Mouse (Mus musculus) heart, postnatal 0 days (tissue): ENCODE measurements at regions not wholly inside any gene's neighbourhood (a gene's known extent, or its start where the extent isn't known, plus 50 kb on each side); places are given as distances from the start of the nearest gene placed in this dataset.

Experiments used
- ATAC-seq: fragments of 200-750 bp; cut with Nextera tagmentation; 2 replicates; pipeline ENCODE4 v1.8.0; 2017; ENCODE audit warnings: low read depth, moderate number of reproducible peaks, moderate library complexity; ENCODE audit not compliant: insufficient read depth
- DNase-seq: peaks from one replicate; pipeline ENCODE4 v3.0.0-alpha.2; 2016; ENCODE audit warnings: low spot score
- H3K27ac ChIP-seq: fragments of 300-500 bp; sonication (generic); 2 replicates; pipeline ENCODE4 v1.5.1; 2014; ENCODE audit warnings: low read depth, mild to moderate bottlenecking
- H3K27me3 ChIP-seq: fragments of 300-500 bp; sonication (generic); 2 replicates; pipeline ENCODE4 v1.6.1; 2014; ENCODE audit warnings: low read length, mixed read lengths; ENCODE audit not compliant: control insufficient read depth, insufficient read depth
- H3K36me3 ChIP-seq: fragments of 300-500 bp; sonication (generic); replicated peaks from 2 replicates; pipeline ENCODE4 v1.6.1; 2014; ENCODE audit warnings: low read length, mixed read lengths; ENCODE audit not compliant: control insufficient read depth, insufficient read depth
- H3K4me1 ChIP-seq: fragments of 300-500 bp; sonication (generic); 2 replicates; pipeline ENCODE4 v1.6.1; 2014; ENCODE audit warnings: antibody characterized with exemption; ENCODE audit not compliant: control insufficient read depth, insufficient read depth
- H3K4me2 ChIP-seq: fragments of 300-500 bp; sonication (generic); 2 replicates; pipeline ENCODE4 v1.6.1; 2014; ENCODE audit warnings: low read depth, mild to moderate bottlenecking, low read length, moderate library complexity
- H3K4me3 ChIP-seq: fragments of 300-500 bp; sonication (generic); 2 replicates; pipeline ENCODE4 v1.5.1; 2014; ENCODE audit warnings: low read depth, low read length
- H3K9ac ChIP-seq: fragments of 300-500 bp; sonication (generic); replicated peaks from 2 replicates; pipeline ENCODE4 v1.6.1; 2014; ENCODE audit warnings: low read depth, low read length, mixed read lengths
- H3K9me3 ChIP-seq: fragments of 300-500 bp; sonication (generic); replicated peaks from 2 replicates; pipeline ENCODE4 v1.6.1; 2016; ENCODE audit warnings: low read length; ENCODE audit not compliant: control insufficient read depth
- CTCF ChIP-seq: IDR thresholded peaks from 2 replicates; pipeline ENCODE4 v1.5.1; 2016; ENCODE audit warnings: antibody characterized with exemption, control low read depth, low read depth
- EP300 ChIP-seq: IDR thresholded peaks from 2 replicates; pipeline ENCODE4 v1.6.1; 2016; ENCODE audit warnings: antibody characterized with exemption, low read depth
- WGBS: fragments of 180-500 bp; shearing (Covaris S2); extraction: QIAGEN DNeasy Blood & Tissue Kit; methylation state at CpG from one replicate; pipeline ENCODE4 v1.1.7; 2014; 5-methylcytosine and 5-hydroxymethylcytosine counted together

DNA sequence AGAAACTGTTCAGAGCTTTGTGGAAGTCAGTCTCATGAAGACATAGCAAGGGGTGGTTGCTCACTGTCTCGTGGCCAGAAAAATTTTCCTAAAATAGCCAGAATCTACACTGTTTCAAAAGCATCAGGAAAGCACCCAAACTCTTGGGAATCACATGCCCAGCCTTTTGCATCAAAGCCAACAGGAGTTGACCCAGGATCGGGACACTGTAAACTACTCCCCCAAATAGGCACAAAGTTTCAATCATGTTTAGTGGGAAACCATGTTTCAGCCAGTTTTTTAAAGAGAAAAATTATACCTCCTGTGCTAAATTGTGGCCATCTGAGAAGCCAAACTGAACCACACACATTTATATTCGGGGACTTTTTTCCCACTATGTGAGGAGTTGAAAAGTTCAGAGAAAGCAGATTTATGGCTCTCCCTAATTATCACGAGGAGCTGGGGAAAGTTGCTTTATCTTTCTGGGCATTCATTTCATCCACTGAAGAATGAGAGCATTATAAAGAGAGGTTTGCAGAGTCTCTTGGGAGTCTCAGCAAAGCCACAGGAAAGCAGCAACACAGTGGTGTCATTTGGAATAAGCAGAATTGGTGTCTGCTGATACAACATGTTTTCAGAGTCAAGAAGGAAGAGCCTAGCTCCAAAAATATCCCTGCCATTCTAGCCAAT is 136.5 kb upstream of the Slc44a1 start:
- DNase-seq (no peak), ATAC-seq (no peak)
- H3K27ac ChIP-seq: no peak overlapping the region
- H3K9ac ChIP-seq: no peak overlapping the region
- TF ChIP-seq EP300 (no peak), CTCF (no peak)
- peaks cover 5% of the 10 kb centered on the region; the same call in 1 of the 2 replicates for H3K4me1 ChIP-seq
- H3K9me3 ChIP-seq: no peaks in the 10 kb centered on the region
- no peak overlapping the region for H3K4me2 ChIP-seq
- H3K27me3 ChIP-seq: no peaks in the 10 kb centered on the region
- H3K36me3 ChIP-seq: no peaks in the 10 kb centered on the region
- 46% methylated on average over 4 of the region's 4 CpGs for WGBS
- no peak overlapping the region for H3K4me3 ChIP-seq

DNA sequence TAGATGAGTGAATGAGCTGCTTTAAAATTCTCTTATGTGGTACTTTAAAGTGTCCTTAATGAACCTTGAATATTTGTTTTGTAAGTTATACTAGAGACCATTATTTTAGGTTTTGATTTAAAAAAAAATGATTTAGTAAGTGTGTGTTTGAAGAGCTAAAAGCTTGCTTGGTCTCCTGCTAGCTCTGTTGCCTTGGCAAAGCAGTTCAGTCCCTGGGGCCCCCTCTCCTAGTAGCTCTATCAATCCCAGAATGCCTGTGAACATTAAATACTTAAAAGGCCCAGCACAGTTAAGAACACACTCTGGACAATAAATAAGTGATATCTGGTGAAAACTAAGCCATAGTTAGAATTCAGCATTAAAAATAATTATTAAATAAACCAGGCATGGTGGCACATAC is 138.3 kb upstream of the Abca1 start:
- Histone ChIP-seq H3K9me3 (no peaks in the 10 kb centered on the region), H3K4me1 (no peaks in the 10 kb centered on the region), H3K27me3 (no peaks in the 10 kb centered on the region), H3K36me3 (no peaks in the 10 kb centered on the region), H3K4me2 (no peak overlapping the region), H3K27ac (no peak overlapping the region), H3K4me3 (no peak overlapping the region), H3K9ac (no peak overlapping the region)
- ATAC-seq (no peak), DNase-seq (no peak)
- TF ChIP-seq CTCF (no peak), EP300 (no peak)

DNA sequence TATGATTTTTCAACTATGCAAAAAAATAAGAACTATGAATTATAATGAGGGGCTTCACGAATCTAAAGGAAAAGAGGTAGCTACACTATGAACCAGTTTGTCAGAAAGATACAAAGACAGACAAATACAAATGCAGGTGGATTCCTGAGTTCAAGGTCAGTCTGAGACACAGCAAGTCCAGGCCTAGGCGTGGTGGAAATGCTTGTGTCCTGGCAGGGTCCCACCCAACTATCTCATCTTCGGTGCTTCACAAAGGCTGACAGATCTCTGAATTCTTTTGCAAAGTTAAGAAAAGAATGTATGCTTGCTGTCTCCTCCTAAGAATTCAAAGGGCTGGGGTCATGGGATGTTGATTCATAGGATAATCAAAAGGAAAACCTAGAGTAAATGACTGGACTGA is 132.9 kb upstream of the Abca1 start:
- no peak overlapping the region for H3K4me3 ChIP-seq
- no peaks in the 10 kb centered on the region for H3K36me3 ChIP-seq
- H3K9me3 ChIP-seq: no peaks in the 10 kb centered on the region
- H3K27ac ChIP-seq: no peak overlapping the region
- ATAC-seq (no peak), DNase-seq (no peak)
- H3K27me3 ChIP-seq: no peaks in the 10 kb centered on the region
- 82% methylated on average over 3 of the region's 3 CpGs for WGBS
- TF ChIP-seq CTCF (no peak), EP300 (no peak)
- H3K4me1 ChIP-seq: no peaks in the 10 kb centered on the region
- H3K4me2 ChIP-seq: no peak overlapping the region
- no peak overlapping the region for H3K9ac ChIP-seq

DNA sequence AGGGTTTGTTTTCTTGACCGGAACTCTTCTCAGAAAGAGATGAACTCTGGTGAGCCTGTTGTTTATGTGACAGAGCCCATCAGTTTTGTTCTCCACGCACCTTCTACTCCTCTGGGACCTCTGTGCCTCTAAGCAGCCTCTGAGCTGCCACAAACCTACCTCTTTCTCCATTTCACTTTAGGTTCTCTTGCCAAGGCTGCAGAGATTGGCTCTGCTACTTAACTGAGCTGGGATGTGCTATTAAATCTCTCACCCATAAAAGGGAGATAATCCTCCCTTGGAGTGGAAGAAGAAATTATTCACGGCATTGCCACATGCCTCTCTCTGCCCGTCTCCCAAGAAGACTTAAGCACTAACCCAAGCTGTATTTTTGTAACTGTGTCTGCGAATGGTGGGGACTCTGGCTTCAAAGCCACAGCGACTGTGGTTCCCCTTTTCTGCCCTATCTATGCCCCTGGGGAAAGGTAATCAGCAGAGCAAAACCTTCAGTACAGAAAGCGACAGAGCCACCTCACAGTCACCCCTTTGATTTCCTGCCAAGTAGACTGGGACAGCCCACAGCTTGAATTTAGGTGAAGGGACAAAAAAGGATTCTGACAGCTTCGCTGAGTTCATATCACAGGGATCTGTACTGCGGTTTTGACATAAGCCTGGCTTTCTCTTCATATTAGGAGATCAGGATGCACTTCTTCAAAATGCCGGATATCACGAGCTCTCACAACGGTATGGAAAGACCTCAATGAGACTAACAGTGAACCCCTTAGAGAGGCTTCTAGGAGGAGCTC is 118.2 kb upstream of the Abca1 start:
- ATAC-seq (no peak), DNase-seq (no peak)
- Histone ChIP-seq H3K4me3 (no peak overlapping the region), H3K27ac (no peak overlapping the region), H3K4me2 (peak overlapping the region; percentile 39; the same call in 1 of the 2 replicates), H3K9ac (no peak overlapping the region), H3K9me3 (no peaks in the 10 kb centered on the region), H3K4me1 (peaks cover 7% of the 10 kb centered on the region; the same call in 1 of the 2 replicates), H3K36me3 (no peaks in the 10 kb centered on the region), H3K27me3 (no peaks in the 10 kb centered on the region)
- 38% methylated on average over 12 of the region's 12 CpGs for WGBS
- no peak for TF ChIP-seq CTCF
- TF ChIP-seq EP300: no peak

DNA sequence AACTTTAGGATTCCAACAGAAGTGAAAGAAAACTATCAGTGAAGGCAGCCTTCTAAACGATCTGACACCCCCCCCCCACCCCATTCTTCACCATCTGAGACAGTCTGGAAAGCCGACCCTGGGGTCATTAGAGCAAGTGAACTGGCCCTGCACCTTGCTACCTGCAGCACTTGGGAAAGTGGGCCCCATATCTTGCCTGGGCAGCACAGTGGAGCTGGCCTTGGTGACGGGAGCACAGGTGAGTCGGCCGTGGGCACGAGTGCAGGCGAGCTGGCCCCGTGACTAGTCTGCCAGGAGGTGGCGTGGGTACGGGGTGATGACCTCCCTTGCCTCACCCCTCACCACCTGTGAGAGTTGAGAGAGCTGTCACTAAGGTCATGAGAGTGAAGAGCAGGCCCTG is 110.7 kb upstream of the Abca1 start:
- WGBS: 85% methylated on average over 10 of the region's 10 CpGs
- no peaks in the 10 kb centered on the region for H3K36me3 ChIP-seq
- H3K9ac ChIP-seq: no peak overlapping the region
- H3K9me3 ChIP-seq: no peaks in the 10 kb centered on the region
- DNase-seq: no peak
- no peaks in the 10 kb centered on the region for H3K27me3 ChIP-seq
- H3K4me3 ChIP-seq: no peak overlapping the region
- ATAC-seq: no peak
- no peak overlapping the region for H3K4me2 ChIP-seq
- TF ChIP-seq EP300 (no peak), CTCF (no peak)
- peaks cover 6% of the 10 kb centered on the region; the same call in 1 of the 2 replicates for H3K4me1 ChIP-seq
- H3K27ac ChIP-seq: no peak overlapping the region
